Mouse (Mus musculus): ENCODE data around the gene Car5a.

Gene Car5a

GRCm38 (mm10) chr8:121934923-121935322 lies 9.8 kb downstream of the Car5a start:
- DNase-seq (ENCODE audit: low spot score): no peak

DNA sequence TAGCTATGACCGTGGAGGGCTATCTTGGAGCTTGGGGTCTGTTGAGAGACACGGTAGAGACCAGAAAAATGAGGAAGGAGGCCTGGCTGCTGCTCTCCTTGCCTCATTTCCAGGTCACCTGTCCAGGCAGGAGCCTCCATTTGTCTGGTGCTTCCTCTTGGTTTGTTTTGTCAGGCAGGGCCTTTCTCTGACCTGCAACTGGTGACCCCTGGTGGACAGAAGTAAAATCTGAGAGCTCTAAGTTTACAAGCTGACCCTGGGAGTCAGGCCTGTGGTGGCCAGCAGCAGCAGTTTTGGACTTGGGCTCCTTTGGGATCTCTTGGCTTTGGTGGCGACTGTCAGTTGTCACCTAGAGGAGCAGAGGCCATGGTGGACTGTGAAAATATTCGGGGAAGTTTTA lies 10.2 kb downstream of the Car5a start:
- no peak for DNase-seq (ENCODE audit: low spot score)

GRCm38 (mm10) chr8:121932668-121933520 lies 11.8 kb downstream of the Car5a start:
- DNase-seq (ENCODE audit: low spot score): no peak

GRCm38 (mm10) chr8:121932026-121932667 lies 12.6 kb downstream of the Car5a start:
- no peak for DNase-seq (ENCODE audit: low spot score)

DNA sequence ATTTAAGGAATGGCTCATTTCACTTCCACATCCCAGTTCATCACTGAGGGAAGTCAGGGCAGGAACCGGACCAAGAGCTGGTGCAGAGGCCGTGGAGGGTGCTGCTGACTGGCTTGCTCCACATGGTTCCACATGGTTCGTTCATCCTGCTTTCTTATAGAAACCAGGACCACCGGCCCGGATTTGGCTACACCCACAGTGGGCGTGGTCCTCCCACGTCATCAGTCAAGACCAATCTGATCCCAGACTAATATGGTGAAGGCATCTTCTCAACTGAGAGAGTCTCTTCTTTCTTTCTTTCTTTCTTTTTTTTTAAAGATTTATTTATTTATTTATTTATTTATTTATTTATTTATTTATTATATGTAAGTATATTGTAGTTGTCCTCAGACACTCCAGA lies 13.1 kb downstream of the Car5a start:
- no peak for DNase-seq (ENCODE audit: low spot score)

- no peak for DNase-seq (ENCODE audit: low spot score)
Observed at GRCm38 (mm10) chr8:121930047-121930446, 14.7 kb downstream of the Car5a start.

DNA sequence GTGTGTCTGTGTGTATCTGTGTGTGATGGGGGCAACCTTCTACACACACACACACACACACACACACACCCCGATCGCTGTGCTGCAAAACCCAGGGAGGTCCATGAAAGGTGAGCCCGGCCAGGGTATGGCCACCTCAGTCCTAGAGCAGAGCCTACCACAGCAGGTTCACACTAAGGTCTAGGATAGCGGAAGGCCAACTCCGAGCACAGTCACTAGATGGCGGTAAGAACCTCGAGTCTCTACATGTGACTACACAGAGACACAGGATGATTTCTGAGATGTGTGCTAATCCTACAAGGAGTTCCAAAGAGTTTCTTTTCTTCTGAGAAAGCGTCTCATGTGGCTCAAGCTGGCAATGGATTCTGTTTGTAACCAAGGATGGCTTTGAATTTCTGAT lies 17.4 kb downstream of the Car5a start:
- no peak for DNase-seq (ENCODE audit: low spot score)

DNA sequence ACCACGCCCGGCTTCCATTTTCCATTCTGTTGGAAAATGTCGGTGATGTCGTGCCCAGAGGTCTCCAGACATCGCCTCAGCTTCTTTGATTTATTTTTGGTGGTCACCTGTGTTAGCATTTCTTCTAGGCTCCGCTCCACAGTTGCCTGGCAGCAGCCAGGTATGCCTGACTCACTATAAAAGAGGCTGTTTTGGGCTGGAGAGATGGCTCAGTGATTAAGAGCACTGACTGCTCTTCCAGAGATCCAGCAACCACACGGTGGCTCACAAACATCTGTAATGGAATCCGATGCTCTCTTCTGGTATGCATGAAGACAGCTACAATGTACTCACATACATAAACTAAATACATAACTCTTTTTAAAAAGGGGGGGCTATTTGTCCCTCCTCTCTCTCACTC lies 18.4 kb downstream of the Car5a start:
- DNase-seq (ENCODE audit: low spot score): no peak

- DNase-seq (ENCODE audit: low spot score): peak; percentile 59
Observed at GRCm38 (mm10) chr8:121925624-121926023, 19.1 kb downstream of the Car5a start.

DNA sequence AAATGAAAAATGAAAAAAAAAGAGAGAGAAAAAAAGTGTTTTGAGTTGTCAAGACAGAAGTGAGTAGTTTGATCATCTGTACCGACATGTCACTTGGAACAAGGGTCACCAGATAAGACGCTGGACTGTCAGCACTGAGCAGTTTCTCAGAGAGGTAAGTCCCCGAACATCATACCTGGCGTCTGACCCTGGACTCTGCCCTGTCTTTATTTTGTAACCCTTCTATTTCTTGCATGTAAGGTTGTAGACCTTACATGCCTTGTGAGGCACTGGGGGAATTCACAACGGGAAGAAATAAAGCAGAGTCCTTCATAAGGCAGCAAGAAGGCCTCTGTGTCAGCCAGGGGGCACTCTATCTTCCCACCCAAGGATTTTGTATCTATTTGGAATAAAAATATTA lies 20.0 kb downstream of the Car5a start:
- no peak for DNase-seq (ENCODE audit: low spot score)

GRCm38 (mm10) chr8:121922101-121922500 lies 22.6 kb downstream of the Car5a start:
- no peak for DNase-seq (ENCODE audit: low spot score)

GRCm38 (mm10) chr8:121921582-121921981 lies 23.1 kb downstream of the Car5a start:
- DNase-seq (ENCODE audit: low spot score): no peak

DNA sequence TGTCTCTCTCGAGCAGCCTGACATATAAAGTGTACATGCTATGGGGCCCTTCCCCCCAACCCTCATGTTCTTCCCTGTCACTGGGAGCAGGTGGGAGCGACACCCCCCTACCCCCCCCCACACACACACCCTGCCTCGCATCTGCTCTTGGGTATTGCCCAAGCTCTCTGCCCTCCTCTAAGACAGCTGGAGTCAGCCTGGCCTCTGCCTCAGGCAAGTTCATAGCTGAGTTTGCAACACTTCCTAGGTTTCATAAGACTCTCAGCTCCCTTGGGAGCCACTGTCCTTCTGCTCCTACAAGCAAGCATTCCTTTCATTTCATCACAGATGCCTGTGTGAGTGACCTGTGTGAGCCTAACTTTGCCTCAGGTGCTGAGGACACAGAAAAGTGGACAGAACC lies 25.0 kb downstream of the Car5a start:
- no peak for DNase-seq (ENCODE audit: low spot score)

GRCm38 (mm10) chr8:121919158-121919557 lies 25.5 kb downstream of the Car5a start:
- no peak for DNase-seq (ENCODE audit: low spot score)

DNA sequence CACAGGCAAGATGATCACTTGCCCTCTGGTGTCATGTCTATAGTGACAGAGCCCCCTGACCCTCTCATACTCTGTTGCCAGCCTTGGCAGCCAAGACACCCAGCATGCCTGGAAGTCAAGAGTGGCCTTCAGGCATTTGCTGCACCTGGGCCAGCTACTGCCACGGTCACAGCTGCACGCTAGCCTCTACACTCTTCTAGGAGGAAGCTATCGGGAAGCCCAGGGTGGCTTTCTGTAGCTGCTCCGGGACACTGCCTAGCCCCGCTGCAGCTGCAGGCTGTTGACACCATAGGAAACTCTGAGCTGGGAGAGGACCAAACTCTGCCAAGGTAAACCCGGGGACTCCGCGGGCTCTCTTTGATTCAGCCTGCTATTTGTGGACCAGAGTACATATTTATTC lies 31.3 kb downstream of the Car5a start:
- no peak for DNase-seq (ENCODE audit: low spot score)

- DNase-seq (ENCODE audit: low spot score): no peak
Observed at GRCm38 (mm10) chr8:121912831-121913230, 31.9 kb downstream of the Car5a start.

- DNase-seq (ENCODE audit: low spot score): no peak
Observed at GRCm38 (mm10) chr8:121911987-121912386, 32.7 kb downstream of the Car5a start.

GRCm38 (mm10) chr8:121911400-121911799 lies 33.3 kb downstream of the Car5a start:
- DNase-seq (ENCODE audit: low spot score): no peak

GRCm38 (mm10) chr8:121909663-121910062 lies 35.0 kb downstream of the Car5a start:
- DNase-seq (ENCODE audit: low spot score): peak; percentile 63

- no peak for DNase-seq (ENCODE audit: low spot score)
Observed at GRCm38 (mm10) chr8:121909148-121909541, 35.6 kb downstream of the Car5a start.

DNA sequence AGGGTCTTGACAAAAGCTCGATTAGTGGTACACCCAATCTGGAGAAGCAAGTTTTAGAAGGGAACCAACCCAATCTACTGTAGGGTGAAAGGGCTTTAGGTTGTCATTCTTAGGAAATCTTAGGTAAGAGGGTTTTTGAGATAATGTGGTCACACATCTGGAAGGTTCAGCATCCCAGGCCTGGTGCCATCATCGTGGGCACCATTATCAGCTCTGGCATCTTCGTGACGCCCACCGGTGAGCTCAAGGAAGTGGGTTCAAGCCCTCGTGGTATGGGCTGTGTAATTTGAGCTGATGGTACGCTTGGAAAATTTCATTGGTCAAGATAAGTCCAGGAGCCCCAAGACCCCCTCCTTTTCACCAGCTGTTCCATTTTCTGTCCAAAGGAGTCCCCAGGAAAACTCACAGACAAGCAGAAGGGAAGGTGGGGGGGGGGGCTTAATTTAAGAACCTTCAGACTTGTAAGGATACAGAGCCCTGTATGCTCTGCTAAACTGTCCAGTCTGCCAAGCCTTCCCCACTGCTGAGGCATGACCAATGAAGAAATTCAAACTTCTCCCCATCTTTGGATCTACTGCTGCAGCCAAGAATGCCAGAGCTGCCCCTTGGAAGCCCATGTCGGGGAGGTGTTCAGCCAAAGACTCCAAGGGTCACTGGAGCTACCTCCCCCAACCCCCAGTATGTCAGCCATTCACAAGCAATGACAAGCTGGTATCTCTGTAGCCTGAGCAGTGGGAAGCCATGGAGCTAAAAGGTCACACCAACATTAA lies 36.1 kb downstream of the Car5a start:
- no peak for DNase-seq (ENCODE audit: low spot score)

DNA sequence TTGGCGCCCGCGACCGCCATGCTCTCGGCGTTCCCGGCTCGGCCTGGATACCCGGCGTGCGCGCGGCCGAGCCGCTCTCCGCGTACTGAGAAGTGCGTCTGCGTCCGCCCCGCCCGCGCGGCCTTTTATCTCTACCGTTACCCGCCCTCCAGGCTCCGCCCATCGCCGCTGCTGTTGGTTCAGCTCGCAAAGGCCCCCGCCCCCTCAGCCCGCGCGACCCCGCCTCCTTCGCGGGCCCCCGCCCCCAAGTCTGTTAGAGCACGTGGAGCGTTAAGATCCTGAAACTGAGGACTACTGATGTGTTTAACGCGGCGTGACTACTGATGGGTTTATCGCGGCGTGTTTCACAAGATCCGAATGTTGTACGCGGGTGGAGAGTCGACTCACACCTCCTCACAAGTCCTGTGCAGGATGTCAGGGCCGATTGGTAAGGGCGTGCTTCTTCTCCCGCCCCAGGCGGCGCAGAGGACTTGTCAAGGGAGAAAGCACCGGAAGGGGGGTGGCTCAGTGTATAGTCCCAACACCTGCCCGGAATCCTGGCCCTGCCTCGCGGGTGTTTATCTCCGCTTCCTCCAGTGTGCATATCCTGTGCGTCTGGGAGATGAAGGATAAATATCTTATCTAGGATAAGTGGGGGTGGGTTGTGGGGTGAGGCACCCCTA lies 37.0 kb downstream of the Car5a start, which contains the start of gene Slc7a5:
Gene Slc7a5 (minus strand): TSS at position 108 of the 662 bp plus-strand sequence.
- peak; percentile 95 for DNase-seq (ENCODE audit: low spot score)

Measured in spleen, adult 12 weeks (tissue).